8 mouse cellular contexts compared by ENCODE assay signal in genomic region chr11:77515637-77516552, GRCm38 (mm10). TPM values are rescaled to one million over a fixed set of nuclear protein-coding genes. Genes with fewer than 3 reads are reported as not detected.
DNase-seq lines count a peak whose midpoint lies in the region; ATAC-seq and TF ChIP-seq lines count a peak whose summit lies in the region.

TSS of gene Trp53i13 (minus strand) at chr11:77515980.

- 18% methylated on average over 39 of the region's 39 CpGs for WGBS in lung, adult 2 months
- 11% methylated on average over 39 of the region's 39 CpGs for WGBS in heart, embryonic 13.5 days
- 7% methylated on average over 39 of the region's 39 CpGs for WGBS in limb, embryonic 13.5 days
- WGBS in small intestine, adult 2 months, result 5% methylated on average over 39 of the region's 39 CpGs

- no peaks in the 10 kb centered on the region for H3K36me3 ChIP-seq in heart, embryonic 13.5 days
- no peaks in the 10 kb centered on the region for H3K36me3 ChIP-seq in limb, embryonic 13.5 days
- no peaks in the 10 kb centered on the region for H3K36me3 ChIP-seq in small intestine, adult 2 months (ENCODE audit: control insufficient read depth, insufficient read depth, low read length)

- ATAC-seq in heart, embryonic 13.5 days (ENCODE audit: extremely low read depth, insufficient number of reproducible peaks, low FRiP score, low TSS enrichment), result no peak
- no peak for ATAC-seq in limb, embryonic 13.5 days (ENCODE audit: low FRiP score, low read depth)

- H3K9me3 ChIP-seq in heart, embryonic 13.5 days, result no peaks in the 10 kb centered on the region
- no peaks in the 10 kb centered on the region for H3K9me3 ChIP-seq in limb, embryonic 13.5 days

- peak within 1 kb of the TSS; percentile 48; the same call in 1 of the 2 replicates for H3K27ac ChIP-seq in heart, embryonic 13.5 days (replicated peaks)
- no peak within 1 kb of the TSS for H3K27ac ChIP-seq in limb, embryonic 13.5 days
- peak within 1 kb of the TSS; percentile 4; the same call in 1 of the 2 replicates for H3K27ac ChIP-seq in small intestine, adult 2 months (ENCODE audit: insufficient read depth, low read depth, low read length)

- no peak for TF ChIP-seq CTCF in lung, adult 2 months (IDR thresholded peaks at IDR 0.05; ENCODE audit: insufficient read depth, low read length)
- TF ChIP-seq CTCF in small intestine, adult 2 months (IDR thresholded peaks at IDR 0.05; ENCODE audit: extremely low read depth, insufficient read length, insufficient replicate concordance, low read depth, low read length), result no peak

- no peak for DNase-seq in lung, adult 2 months
- no peak for DNase-seq in lung, postnatal 36 days
- no peak for DNase-seq in adrenal gland, postnatal 4 days (ENCODE audit: low spot score in 2 of 2)
- no peak for DNase-seq in frontal cortex, postnatal 14 days (ENCODE audit: low spot score in 2 of 2)
- no peak for DNase-seq in MN1 (ENCODE audit: low spot score)

- peak within 1 kb of the TSS; percentile 86 for H3K4me2 ChIP-seq in heart, embryonic 13.5 days
- H3K4me2 ChIP-seq in limb, embryonic 13.5 days (replicated peaks), result peak within 1 kb of the TSS; percentile 97

- H3K27me3 ChIP-seq in heart, embryonic 13.5 days (replicated peaks), result peaks cover 34% of the 10 kb centered on the region
- H3K27me3 ChIP-seq in limb, embryonic 13.5 days, result peaks cover 43% of the 10 kb centered on the region
- H3K27me3 ChIP-seq in small intestine, adult 2 months (ENCODE audit: control insufficient read depth, insufficient read depth, low read length), result no peaks in the 10 kb centered on the region; the same call in 1 of the 2 replicates

- H3K4me1 ChIP-seq in lung, adult 2 months (ENCODE audit: control insufficient read depth, insufficient read depth, low read length), result peaks cover 21% of the 10 kb centered on the region
- H3K4me1 ChIP-seq in heart, embryonic 13.5 days, result peaks cover 40% of the 10 kb centered on the region
- H3K4me1 ChIP-seq in limb, embryonic 13.5 days, result peaks cover 41% of the 10 kb centered on the region
- peaks cover 32% of the 10 kb centered on the region for H3K4me1 ChIP-seq in small intestine, adult 2 months (ENCODE audit: control insufficient read depth, insufficient read depth, insufficient read length, low read length)

- peak within 1 kb of the TSS; percentile 58 for H3K4me3 ChIP-seq in lung, adult 2 months (replicated peaks; ENCODE audit: extremely low read depth, low read depth, low read length)
- peak within 1 kb of the TSS; percentile 75 for H3K4me3 ChIP-seq in heart, embryonic 13.5 days
- H3K4me3 ChIP-seq in limb, embryonic 13.5 days, result peak within 1 kb of the TSS; percentile 67
- peak within 1 kb of the TSS; percentile 66 for H3K4me3 ChIP-seq in small intestine, adult 2 months (ENCODE audit: low read depth, low read length)

- H3K9ac ChIP-seq in heart, embryonic 13.5 days, result peak within 1 kb of the TSS; percentile 82
- H3K9ac ChIP-seq in limb, embryonic 13.5 days, result peak within 1 kb of the TSS; percentile 65

- TF ChIP-seq POLR2A in lung, adult 2 months (IDR thresholded peaks at IDR 0.05; ENCODE audit: borderline replicate concordance, extremely low read depth, low read depth, low read length), result no peak
- no peak for TF ChIP-seq POLR2A in small intestine, adult 2 months (IDR thresholded peaks at IDR 0.05; ENCODE audit: low read depth, low read length)

RNA-seq across cellular contexts. Expression of gene Trp53i13, which starts in this region (rescaled TPM):
- 31.8 and 41.5 TPM in 2 replicates for polyA plus RNA-seq in lung, adult 2 months (2012; rRNA removed)
- 10 to 100 TPM; 17.5 to 19.1 TPM for total RNA-seq in adrenal gland, postnatal 4 days (2021)
- polyA plus RNA-seq in heart, embryonic 13.5 days (2015; fragmentation: Nextera tagmentation; extraction: Ambion mirVana), result 23.5 and 27.7 TPM in 2 replicates
- 57.6 and 57.8 TPM in 2 replicates for polyA plus RNA-seq in limb, embryonic 13.5 days (2015; fragmentation: Nextera tagmentation; extraction: Ambion mirVana)
- 15.2 and 46.8 TPM in 2 replicates for polyA plus RNA-seq in small intestine, adult 2 months (2012; rRNA removed)
